Mouse (Mus musculus): ENCODE data around the gene Hamp2. TPM values are rescaled to one million over a fixed set of nuclear protein-coding genes. Genes with fewer than 3 reads are reported as not detected.

Hamp2 gene
- polyA plus RNA-seq (2012; rRNA removed; ENCODE audit: low replicate concordance) = 0.68 and 13.0 TPM in 2 replicates

GRCm38 (mm10) chr7:30924581-30924980 lies at the start of gene Hamp2:
Gene Hamp2, minus strand, starts transcription at chr7:30924681.

DNA sequence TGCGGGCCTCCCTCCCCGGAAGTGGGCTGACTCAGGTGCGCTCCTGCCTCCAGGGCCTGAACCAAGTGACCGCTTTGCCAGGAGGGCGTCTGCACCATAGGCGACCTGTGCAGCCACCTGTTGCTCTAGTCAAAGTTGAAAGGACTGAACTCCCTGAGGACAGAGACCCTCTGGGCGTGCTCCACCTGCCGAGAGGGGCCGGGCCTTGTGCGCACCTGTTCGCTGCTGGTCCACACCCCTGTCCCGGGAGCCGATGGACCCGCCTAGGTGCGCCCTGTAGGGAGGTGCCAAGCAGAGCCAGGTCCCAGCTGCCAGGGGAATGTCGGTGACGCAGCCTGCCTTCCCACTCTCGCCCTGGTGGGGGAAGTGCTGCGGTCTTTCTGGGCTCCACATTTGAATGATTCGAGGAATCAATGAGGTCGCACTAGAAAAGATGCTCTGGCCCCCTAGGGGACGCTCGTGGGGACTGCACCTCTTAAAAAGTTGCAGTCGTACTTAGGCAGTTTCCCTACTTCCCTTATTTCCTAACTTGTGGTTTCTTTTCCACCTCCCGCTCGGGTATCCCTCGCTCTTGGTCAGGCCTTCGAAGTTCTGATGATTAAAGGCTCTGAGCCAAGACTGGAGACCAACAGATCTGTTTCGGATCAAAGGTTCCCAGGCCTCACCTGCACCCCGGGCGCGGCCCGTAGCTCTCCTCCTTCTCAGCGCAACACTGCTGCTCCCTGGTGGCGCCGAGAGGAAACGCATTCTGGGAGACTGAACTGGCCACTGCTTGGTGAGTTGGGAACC lies 49.2 kb upstream of the Hamp2 start, which contains the start of gene Fam187b:
Gene Fam187b, plus strand, starts transcription at position 290 of the 789 bp plus-strand sequence.

GRCm38 (mm10) chr7:30973251-30973500 lies 48.7 kb upstream of the Hamp2 start, which contains the start of gene Lsr:
Gene Lsr, minus strand, starts transcription at chr7:30973464.

GRCm38 (mm10) chr7:30956756-30957366 lies 32.4 kb upstream of the Hamp2 start, which contains the start of gene Usf2:
Gene Usf2, minus strand, starts transcription at chr7:30956803.

DNA sequence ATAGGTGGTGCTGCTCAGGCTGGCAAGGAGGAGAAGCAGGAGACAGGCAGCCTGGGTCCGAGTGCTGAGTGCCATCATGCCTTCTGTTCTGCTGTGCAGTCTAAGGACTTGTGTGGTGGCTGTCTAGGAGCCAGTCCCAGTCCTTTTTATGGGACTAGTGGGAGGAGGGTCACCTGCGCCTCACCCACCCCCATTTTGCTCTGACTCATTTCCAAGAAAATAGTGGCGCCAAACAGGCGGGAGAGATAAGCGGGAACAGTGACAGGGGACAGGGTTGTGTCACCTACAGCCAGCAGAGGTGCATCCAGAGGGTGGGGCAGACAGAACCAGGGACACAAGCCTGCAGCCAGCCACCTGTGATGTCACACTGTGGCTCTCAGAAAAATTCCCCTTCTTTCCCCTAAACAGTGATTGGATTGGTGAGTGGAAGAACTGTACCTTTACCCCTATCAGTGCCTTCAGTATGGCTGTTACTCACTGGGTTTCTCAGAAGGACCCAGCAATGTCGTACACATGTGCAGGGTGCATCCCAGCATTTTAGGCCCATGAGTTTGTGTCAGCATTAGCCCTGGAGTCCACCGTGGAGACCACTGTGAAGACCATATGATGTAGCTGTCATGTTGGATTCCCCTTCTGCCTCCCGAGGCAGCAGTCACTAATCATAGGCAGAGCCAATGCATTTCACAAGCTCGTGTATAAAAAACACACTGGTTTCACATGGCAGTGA lies 19.6 kb upstream of the Hamp2 start, which contains the start of gene Hamp:
Gene Hamp, minus strand, starts transcription at position 124 of the 727 bp plus-strand sequence.

GRCm38 (mm10) chr7:30914732-30915131 lies 9.7 kb downstream of the Hamp2 start, which contains the start of gene Mag:
Gene Mag, minus strand, starts transcription at chr7:30914873.

DNA sequence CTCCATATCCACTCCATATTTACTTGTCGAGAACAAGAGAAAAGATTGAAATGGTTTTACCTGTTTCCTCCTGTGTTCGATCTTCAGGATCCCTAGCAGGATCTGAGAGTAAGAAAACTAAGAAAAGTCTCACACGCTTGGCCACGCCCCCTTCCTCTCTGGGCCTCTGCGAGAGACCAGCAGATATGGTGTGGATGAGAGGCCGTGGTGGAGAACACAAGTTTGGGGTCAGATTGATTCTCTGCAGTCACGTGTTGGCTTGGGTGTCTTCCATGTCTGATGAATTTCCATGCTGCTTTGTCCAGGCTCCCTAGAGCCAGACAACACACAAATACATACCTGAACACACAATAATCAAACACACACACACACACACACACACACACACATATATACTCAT lies 44.3 kb downstream of the Hamp2 start, which contains the start of gene Cd22:
Gene Cd22, minus strand, starts transcription at position 167 of the 400 bp plus-strand sequence.

Other genes with a start within 250 kb of the Hamp2 start
- gene 2200002J24Rik, start 225.8 kb downstream of the Hamp2 start, polyA plus RNA-seq (2012; rRNA removed; ENCODE audit: low replicate concordance) = 10.2 and 19.1 TPM in 2 replicates
- gene Atp4a, start 212.5 kb downstream of the Hamp2 start, polyA plus RNA-seq (2012; rRNA removed; ENCODE audit: low replicate concordance) = 0.88 and 2.5 TPM in 2 replicates
- 237 and 269 TPM in 2 replicates for gene Tmem147, start 195.1 kb downstream of the Hamp2 start, polyA plus RNA-seq (2012; rRNA removed; ENCODE audit: low replicate concordance)
- not detected in 2 replicates for gene Gapdhs, start 181.0 kb downstream of the Hamp2 start, polyA plus RNA-seq (2012; rRNA removed; ENCODE audit: low replicate concordance)
- gene Sbsn, start 173.2 kb downstream of the Hamp2 start, polyA plus RNA-seq (2012; rRNA removed; ENCODE audit: low replicate concordance) = 0.18 and 0.44 TPM in 2 replicates
- gene Dmkn, start 160.9 kb downstream of the Hamp2 start, polyA plus RNA-seq (2012; rRNA removed; ENCODE audit: low replicate concordance) = 1.8 and 2.2 TPM in 2 replicates
- gene Krtdap, start 136.8 kb downstream of the Hamp2 start, polyA plus RNA-seq (2012; rRNA removed; ENCODE audit: low replicate concordance) = not detected in 2 replicates
- gene Ffar2, start 100.9 kb downstream of the Hamp2 start, polyA plus RNA-seq (2012; rRNA removed; ENCODE audit: low replicate concordance) = 13.3 and 15.3 TPM in 2 replicates
- gene Ffar3, start 68.5 kb downstream of the Hamp2 start, polyA plus RNA-seq (2012; rRNA removed; ENCODE audit: low replicate concordance) = 1.8 and 1.9 TPM in 2 replicates
- 0.26 and 0.87 TPM in 2 replicates for gene Ffar1, start 63.1 kb downstream of the Hamp2 start, polyA plus RNA-seq (2012; rRNA removed; ENCODE audit: low replicate concordance)
- gene Cd22, start 44.3 kb downstream of the Hamp2 start, polyA plus RNA-seq (2012; rRNA removed; ENCODE audit: low replicate concordance) = 0.71 and 3.5 TPM in 2 replicates
- 0.37 and 0.68 TPM in 2 replicates for gene Mag, start 9.8 kb downstream of the Hamp2 start, polyA plus RNA-seq (2012; rRNA removed; ENCODE audit: low replicate concordance)
- gene Hamp, start 19.4 kb upstream of the Hamp2 start, polyA plus RNA-seq (2012; rRNA removed; ENCODE audit: low replicate concordance) = 2.0 and 2.1 TPM in 2 replicates
- 107 and 186 TPM in 2 replicates for gene Usf2, start 32.1 kb upstream of the Hamp2 start, polyA plus RNA-seq (2012; rRNA removed; ENCODE audit: low replicate concordance)
- 331 and 790 TPM in 2 replicates for gene Lsr, start 48.8 kb upstream of the Hamp2 start, polyA plus RNA-seq (2012; rRNA removed; ENCODE audit: low replicate concordance)
- 6.0 and 7.2 TPM in 2 replicates for gene Fam187b, start 49.1 kb upstream of the Hamp2 start, polyA plus RNA-seq (2012; rRNA removed; ENCODE audit: low replicate concordance)
- 32.5 and 36.7 TPM in 2 replicates for gene Fxyd5, start 117.8 kb upstream of the Hamp2 start, polyA plus RNA-seq (2012; rRNA removed; ENCODE audit: low replicate concordance)
- gene Fxyd7, start 126.8 kb upstream of the Hamp2 start, polyA plus RNA-seq (2012; rRNA removed; ENCODE audit: low replicate concordance) = 5.4 and 7.1 TPM in 2 replicates
- gene Fxyd1, start 132.5 kb upstream of the Hamp2 start, polyA plus RNA-seq (2012; rRNA removed; ENCODE audit: low replicate concordance) = 72.1 and 108 TPM in 2 replicates
- gene Lgi4, start 134.7 kb upstream of the Hamp2 start, polyA plus RNA-seq (2012; rRNA removed; ENCODE audit: low replicate concordance) = 3.1 and 4.7 TPM in 2 replicates
- 18.4 and 81.6 TPM in 2 replicates for gene Fxyd3, start 152.0 kb upstream of the Hamp2 start, polyA plus RNA-seq (2012; rRNA removed; ENCODE audit: low replicate concordance)
- 4.8 and 38.5 TPM in 2 replicates for gene Hpn, start 190.6 kb upstream of the Hamp2 start, polyA plus RNA-seq (2012; rRNA removed; ENCODE audit: low replicate concordance)
- gene Scn1b, start 202.3 kb upstream of the Hamp2 start, polyA plus RNA-seq (2012; rRNA removed; ENCODE audit: low replicate concordance) = 14.7 and 28.1 TPM in 2 replicates
- 73.3 and 105 TPM in 2 replicates for gene Gramd1a, start 231.2 kb upstream of the Hamp2 start, polyA plus RNA-seq (2012; rRNA removed; ENCODE audit: low replicate concordance)